Mouse (Mus musculus) G1E (cell line): Measurements from ENCODE around the gene Grin2a.

Experiments
- CTCF ChIP-seq: IDR thresholded peaks from 2 replicates; pipeline ENCODE4 v1.5.1; 2012; ENCODE audit warnings: low read depth, low read length, inconsistent platforms, mixed read lengths
- GATA1 ChIP-seq: IDR thresholded peaks from 2 replicates; pipeline ENCODE4 v1.6.1; 2012; ENCODE audit warnings: borderline replicate concordance, low read length, inconsistent platforms, mixed read lengths
- POLR2AphosphoS5 ChIP-seq: IDR thresholded peaks from 2 replicates; pipeline ENCODE4 v1.6.1; 2012; ENCODE audit warnings: low read depth, low read length, inconsistent platforms; ENCODE audit not compliant: insufficient replicate concordance

DNA sequence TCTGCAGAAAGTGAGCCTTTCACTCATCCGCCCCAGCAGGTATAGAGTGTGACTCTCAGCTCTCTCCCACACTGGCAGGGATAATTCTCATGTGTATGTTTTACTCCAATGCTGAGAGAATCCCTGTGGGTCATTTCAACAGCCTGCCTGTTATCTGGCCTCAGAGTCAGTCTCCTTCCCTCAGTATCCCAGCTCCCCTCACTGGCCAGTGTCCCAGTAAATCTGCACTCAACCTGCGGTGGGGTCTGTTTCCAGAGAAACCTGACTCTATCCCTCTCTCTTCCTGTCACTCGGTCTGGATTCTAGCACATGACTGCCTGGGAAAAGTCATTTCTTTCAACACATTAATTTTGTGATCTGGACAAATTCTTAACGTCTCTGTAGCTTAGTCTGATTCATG is 122.4 kb downstream of the Grin2a start:
- no peak for TF ChIP-seq CTCF
- no peak for TF ChIP-seq POLR2AphosphoS5
- TF ChIP-seq GATA1, result no peak
